Mouse (Mus musculus) cerebral cortex, adult 2 months (tissue): Measurements from ENCODE around the gene Cdk13.

Experiments
- WGBS: fragments of 180-500 bp; shearing (Covaris S2); methylation state at CpG from one replicate; pipeline ENCODE4 v1.1.7; 2018; 5-methylcytosine and 5-hydroxymethylcytosine counted together

Gene Cdk13

DNA sequence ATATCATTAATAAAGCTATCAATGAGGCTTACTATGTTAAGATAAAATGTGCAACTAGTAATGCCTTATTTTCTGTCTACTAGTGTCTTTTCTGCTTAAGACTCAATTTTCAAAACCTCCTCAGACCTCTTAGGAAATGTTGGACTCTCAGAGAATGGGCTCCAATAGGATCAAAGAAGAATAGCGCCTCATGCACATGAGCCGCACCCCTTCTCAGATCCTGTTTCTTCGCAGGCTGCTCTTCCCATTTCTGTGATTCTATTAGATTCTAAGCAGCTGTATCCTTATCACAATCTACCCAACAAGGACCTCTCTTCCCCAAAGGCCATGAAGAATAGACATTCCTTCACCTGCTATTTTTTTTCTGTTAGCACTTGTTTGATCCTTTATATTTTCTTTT is 76.1 kb downstream of the Cdk13 start:
- WGBS: 83% methylated on average over 3 of the region's 3 CpGs

DNA sequence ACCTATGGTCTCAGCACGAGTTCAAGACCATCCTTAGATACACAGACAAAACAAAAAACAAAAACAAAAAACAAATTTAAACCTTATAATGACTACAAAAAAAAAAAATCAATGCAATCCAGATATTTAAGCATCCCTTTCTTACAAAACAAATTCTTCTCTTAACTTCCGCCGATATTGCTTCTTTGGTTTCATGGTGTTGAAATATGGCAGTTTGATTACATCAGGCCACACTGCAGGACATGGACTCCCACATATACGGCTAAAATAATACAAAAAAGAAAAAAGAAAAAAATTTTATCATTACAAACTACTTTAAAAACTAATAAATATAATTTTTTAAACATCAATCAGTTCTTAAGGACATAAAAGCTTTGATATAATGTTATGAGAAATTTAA is 77.0 kb downstream of the Cdk13 start:
- 94% methylated on average over 4 of the region's 4 CpGs for WGBS

- 87% methylated on average over 1 of the region's 1 CpGs for WGBS
These were observed 87.5 kb downstream of the Cdk13 start for GRCm38 (mm10) chr13:17717357-17717756.

DNA sequence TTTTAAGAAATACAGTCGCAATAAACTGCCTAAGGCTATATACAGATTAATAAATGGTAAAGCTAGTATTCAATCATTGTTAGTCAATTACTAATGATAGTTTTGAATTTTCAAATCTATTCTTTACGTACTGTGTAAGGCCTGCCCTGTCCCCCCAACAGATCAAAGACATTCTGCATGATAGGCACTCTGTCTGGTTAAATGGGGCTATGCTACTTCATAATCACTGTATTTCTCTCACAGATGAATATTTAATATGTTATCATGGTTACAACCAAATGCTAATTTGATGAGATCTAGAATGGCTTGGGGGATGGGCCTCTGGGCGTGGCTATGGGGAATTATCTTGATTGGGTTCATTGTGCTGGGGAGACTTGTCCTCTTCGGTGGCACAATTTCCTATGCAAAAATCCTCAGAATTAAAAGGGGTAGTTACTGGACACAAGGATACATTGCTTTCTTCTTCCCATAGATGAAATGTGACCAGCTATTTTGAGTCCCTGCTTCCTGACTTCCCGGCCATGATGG is 96.0 kb downstream of the Cdk13 start:
- 78% methylated on average over 5 of the region's 5 CpGs for WGBS

GRCm38 (mm10) chr13:17705188-17705826 is 99.6 kb downstream of the Cdk13 start:
- WGBS: 33% methylated on average over 6 of the region's 6 CpGs

- 65% methylated on average over 3 of the region's 3 CpGs for WGBS
These were observed 104.7 kb downstream of the Cdk13 start for GRCm38 (mm10) chr13:17700090-17700715.

GRCm38 (mm10) chr13:17695898-17696580 is 108.9 kb downstream of the Cdk13 start:
- WGBS: 12% methylated on average over 7 of the region's 7 CpGs

DNA sequence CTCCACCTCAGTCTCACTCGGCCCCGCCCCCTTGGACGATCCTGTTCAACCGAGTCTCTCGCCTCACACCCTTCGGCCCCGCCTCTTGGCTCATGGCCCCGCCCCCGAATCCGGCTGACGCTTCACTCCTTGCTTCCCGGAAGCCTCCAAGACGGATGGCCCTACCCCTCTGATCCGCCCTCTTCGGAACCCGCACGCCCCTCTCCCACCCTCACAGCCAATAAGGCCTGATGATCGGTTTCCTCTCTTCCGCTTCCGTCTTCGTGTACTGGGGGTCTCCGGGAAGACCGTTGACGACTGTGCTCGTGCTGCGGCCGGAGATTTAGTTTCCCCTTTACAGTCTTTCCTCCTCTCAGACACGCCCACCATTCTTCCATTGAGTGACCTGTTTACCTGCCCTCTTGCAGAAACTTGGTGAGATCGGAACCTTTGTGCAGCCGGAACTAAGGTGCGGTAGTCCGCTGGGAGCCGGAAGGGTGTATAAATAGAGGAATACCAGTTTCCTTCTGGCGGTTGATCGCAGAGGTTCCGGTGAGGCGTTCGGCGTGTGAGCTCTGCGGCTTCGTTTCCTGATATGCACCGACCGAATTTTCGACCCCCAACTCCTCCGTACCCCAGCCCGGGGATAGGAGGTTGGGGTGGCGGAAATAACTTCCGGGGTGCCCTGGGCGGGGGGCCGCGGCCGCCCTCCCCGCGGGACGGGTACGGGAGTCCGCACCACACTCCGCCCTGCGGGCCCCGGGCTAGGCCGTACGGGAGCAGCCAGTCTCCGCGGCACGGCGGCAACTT is 109.8 kb downstream of the Cdk13 start, which contains the start of the genes Mplkip and Sugct:
Gene Mplkip (plus strand): TSS at position 282 of the 789 bp plus-strand sequence.
Gene Sugct (minus strand): TSS at position 643 of the 789 bp plus-strand sequence.
- 1% methylated on average over 65 of the region's 66 CpGs for WGBS

GRCm38 (mm10) chr13:17694414-17694813 is 110.5 kb downstream of the Cdk13 start:
- WGBS: 1% methylated on average over 25 of the region's 25 CpGs

- WGBS: 62% methylated on average over 5 of the region's 5 CpGs
These were observed 111.1 kb downstream of the Cdk13 start for GRCm38 (mm10) chr13:17693816-17694215.

DNA sequence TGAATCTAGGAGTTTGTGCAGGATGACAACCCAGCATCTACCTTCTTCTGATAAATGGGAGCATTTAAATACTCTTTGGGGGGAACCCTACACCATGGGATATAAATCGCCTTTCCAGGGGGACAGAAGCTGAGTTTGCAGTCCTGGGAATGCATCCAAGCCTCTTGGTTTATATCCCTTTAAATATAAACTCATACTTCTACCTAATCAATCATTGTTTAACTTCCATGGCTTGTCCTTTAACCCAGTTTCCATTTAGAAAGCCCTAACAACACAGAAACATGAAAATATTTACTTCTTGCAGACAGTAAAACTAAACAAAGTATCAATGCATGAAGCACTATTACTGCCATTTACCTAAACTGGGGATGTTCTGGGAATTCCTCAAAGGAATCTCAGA is 113.5 kb downstream of the Cdk13 start:
- WGBS: 97% methylated on average over 1 of the region's 1 CpGs

DNA sequence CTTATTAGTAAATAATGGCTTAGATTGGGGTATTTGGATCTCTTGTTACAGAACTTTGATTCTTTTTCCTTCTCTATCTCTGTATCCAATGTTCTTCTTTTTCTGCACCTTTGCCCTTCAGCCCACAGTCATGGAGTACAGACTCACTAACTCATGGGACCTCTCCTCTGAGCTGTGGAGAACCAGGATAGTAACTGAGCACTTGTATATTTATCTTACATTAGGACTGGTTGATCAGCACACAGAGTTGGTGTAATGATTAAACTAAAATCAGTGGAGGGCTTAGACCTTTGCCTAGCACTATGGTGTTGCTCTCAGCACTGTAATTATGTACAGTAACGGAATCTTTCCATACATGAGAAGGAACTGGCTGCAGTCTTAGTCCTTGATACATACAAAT is 133.8 kb downstream of the Cdk13 start:
- 79% methylated on average over 1 of the region's 1 CpGs for WGBS

- 91% methylated on average over 1 of the region's 1 CpGs for WGBS
These were observed 137.5 kb downstream of the Cdk13 start for GRCm38 (mm10) chr13:17667380-17667779.
